Mouse (Mus musculus) myocyte (in vitro differentiated cells): Measurements from ENCODE around the gene Kif1a.

Source experiments
- MAX ChIP-seq: IDR thresholded peaks from one replicate; pipeline ENCODE4 v1.6.1; 2011; ENCODE audit warnings: low read depth, mild to moderate bottlenecking, control low read depth
- MYOG ChIP-seq, 3 experiments: IDR thresholded peaks; one replicate each; pipeline ENCODE4 v1.6.1; 2011; ENCODE audit warnings: control low read depth in 2 of 3, low read depth in 2 of 3, mild to moderate bottlenecking in 2 of 3; ENCODE audit not compliant: insufficient read length in 2 of 3, control insufficient read depth in 1 of 3, insufficient read depth in 1 of 3
- POLR2A ChIP-seq: IDR thresholded peaks from one replicate; pipeline ENCODE4 v1.6.1; 2011; ENCODE audit warnings: low read depth, mild to moderate bottlenecking, control low read depth, moderate library complexity; ENCODE audit not compliant: insufficient read length
- POLR2AphosphoS2 ChIP-seq: IDR thresholded peaks from one replicate; pipeline ENCODE4 v1.6.1; 2011; ENCODE audit warnings: low read depth, control low read depth; ENCODE audit not compliant: insufficient read length
- TCF12 ChIP-seq: IDR thresholded peaks from one replicate; pipeline ENCODE4 v1.6.1; 2011; ENCODE audit warnings: mild to moderate bottlenecking, control low read depth; ENCODE audit not compliant: poor library complexity, insufficient read depth, severe bottlenecking
- USF1 ChIP-seq: IDR thresholded peaks from one replicate; pipeline ENCODE4 v1.6.1; 2011; ENCODE audit warnings: low read depth, mild to moderate bottlenecking, control low read depth, moderate library complexity

- TF ChIP-seq TCF12 (no peak), MAX (no peak), POLR2A (no peak), MYOG (IDR thresholded peaks at IDR 0.05; ENCODE audit: control insufficient read depth in 1 of 3, insufficient read depth in 1 of 3, insufficient read length in 2 of 3, low read depth in 2 of 3) (no peak), USF1 (no peak), POLR2AphosphoS2 (no peak)
These were observed 49.3 kb upstream of the Kif1a start for GRCm38 (mm10) chr1:93150907-93151661.
